Mouse (Mus musculus): ENCODE data around the gene Foxp1. TPM values are rescaled to one million over a fixed set of nuclear protein-coding genes. Genes with fewer than 3 reads are reported as not detected.

Gene Foxp1
- polyA plus RNA-seq, 2 experiments from 2014 or later: 210 to 217 TPM

- no peak for ATAC-seq
Measured at GRCm38 (mm10) chr6:99120776-99121766, 401.4 kb downstream of the Foxp1 start.

GRCm38 (mm10) chr6:99118534-99118933, 404.0 kb downstream of the Foxp1 start:
- ATAC-seq: no peak

GRCm38 (mm10) chr6:99117411-99117810, 405.1 kb downstream of the Foxp1 start:
- no peak for ATAC-seq

GRCm38 (mm10) chr6:99111856-99112255, 410.7 kb downstream of the Foxp1 start:
- no peak for ATAC-seq

- no peak for ATAC-seq
Measured at GRCm38 (mm10) chr6:99108417-99108816, 414.1 kb downstream of the Foxp1 start.

- ATAC-seq: no peak
Measured at GRCm38 (mm10) chr6:99107674-99108073, 414.8 kb downstream of the Foxp1 start.

- no peak for ATAC-seq
Measured at GRCm38 (mm10) chr6:99107081-99107482, 415.4 kb downstream of the Foxp1 start.

GRCm38 (mm10) chr6:99105979-99106378, 416.5 kb downstream of the Foxp1 start:
- ATAC-seq: no peak

GRCm38 (mm10) chr6:99104446-99104845, 418.1 kb downstream of the Foxp1 start:
- no peak for ATAC-seq

- ATAC-seq: no peak
Measured at GRCm38 (mm10) chr6:99103911-99104310, 418.6 kb downstream of the Foxp1 start.

- no peak for ATAC-seq
Measured at GRCm38 (mm10) chr6:99101489-99101908, 421.0 kb downstream of the Foxp1 start.

GRCm38 (mm10) chr6:99100331-99100730, 422.2 kb downstream of the Foxp1 start:
- no peak for ATAC-seq

- no peak for ATAC-seq
Measured at GRCm38 (mm10) chr6:99099781-99100180, 422.7 kb downstream of the Foxp1 start.

- ATAC-seq: no peak
Measured at GRCm38 (mm10) chr6:99097191-99097590, 425.3 kb downstream of the Foxp1 start.

GRCm38 (mm10) chr6:99096776-99097166, 425.8 kb downstream of the Foxp1 start:
- peak; percentile 2 for ATAC-seq

GRCm38 (mm10) chr6:99096105-99096775, 426.3 kb downstream of the Foxp1 start:
- ATAC-seq: peak; percentile 72

GRCm38 (mm10) chr6:99095185-99096104, 427.1 kb downstream of the Foxp1 start:
- peak; percentile 69 for ATAC-seq

GRCm38 (mm10) chr6:99094339-99094989, 428.1 kb downstream of the Foxp1 start:
- ATAC-seq: no peak

GRCm38 (mm10) chr6:99093856-99094255, 428.7 kb downstream of the Foxp1 start:
- no peak for ATAC-seq

GRCm38 (mm10) chr6:99093208-99093607, 429.3 kb downstream of the Foxp1 start:
- ATAC-seq: no peak

- ATAC-seq: no peak
Measured at GRCm38 (mm10) chr6:99091799-99092198, 430.7 kb downstream of the Foxp1 start.

GRCm38 (mm10) chr6:99087598-99087997, 434.9 kb downstream of the Foxp1 start:
- ATAC-seq: no peak

Data from activated CD4-positive, CD25-positive, alpha-beta regulatory T cell, adult 4 months (primary cell).